Mouse (Mus musculus) forebrain, embryonic 12.5 days (tissue): ENCODE measurements around the gene Gm37240. TPM values are rescaled to one million over a fixed set of nuclear protein-coding genes. Genes with fewer than 3 reads are reported as not detected.

Experiments used
- ATAC-seq: fragments of 200-750 bp; cut with Nextera tagmentation; 2 replicates; pipeline ENCODE4 v1.8.0; 2017; ENCODE audit warnings: moderate TSS enrichment; ENCODE audit not compliant: low FRiP score
- H3K27ac ChIP-seq: fragments of 300-500 bp; sonication (generic); 2 replicates; pipeline ENCODE4 v1.5.1; 2016; ENCODE audit warnings: mild to moderate bottlenecking
- H3K27me3 ChIP-seq: fragments of 300-500 bp; sonication (generic); 2 replicates; pipeline ENCODE4 v1.6.1; 2016; ENCODE audit warnings: mild to moderate bottlenecking
- H3K36me3 ChIP-seq: fragments of 300-500 bp; sonication (generic); replicated peaks from 2 replicates; pipeline ENCODE4 v1.6.1; 2016; ENCODE audit warnings: mild to moderate bottlenecking
- H3K4me1 ChIP-seq: fragments of 300-500 bp; sonication (generic); 2 replicates; pipeline ENCODE4 v1.6.1; 2016
- H3K4me2 ChIP-seq: fragments of 300-500 bp; sonication (generic); 2 replicates; pipeline ENCODE4 v1.6.1; 2016; ENCODE audit warnings: mild to moderate bottlenecking, moderate library complexity
- H3K4me3 ChIP-seq: fragments of 300-500 bp; sonication (generic); replicated peaks from 2 replicates; pipeline ENCODE4 v1.5.1; 2016; ENCODE audit warnings: mild to moderate bottlenecking
- H3K9ac ChIP-seq: fragments of 300-500 bp; sonication (generic); 2 replicates; pipeline ENCODE4 v1.6.1; 2016; ENCODE audit warnings: mild to moderate bottlenecking
- H3K9me3 ChIP-seq: fragments of 300-500 bp; sonication (generic); 2 replicates; pipeline ENCODE4 v1.6.1; 2016
- WGBS: fragments of 180-500 bp; shearing (Covaris S2); methylation state at CpG from one replicate; pipeline ENCODE4 v1.1.7; 2016; 5-methylcytosine and 5-hydroxymethylcytosine counted together
- polyA plus RNA-seq: library from polyadenylated mRNA; unstranded; fragments of >200 nt; fragmentation: Nextera tagmentation; extraction: Ambion mirVana; gene quantifications from 2 replicates; pipeline ENCODE4 v1.2.1, GENCODE M21; 2016

The Gm37240 gene
- polyA plus RNA-seq, 1 experiment from 2014 or later = 0.57 TPM

GRCm38 (mm10) chr3:85725110-85725509, 162.2 kb downstream of the Gm37240 start:
- Histone ChIP-seq H3K9me3 (no peaks in the 10 kb centered on the region), H3K27me3 (no peaks in the 10 kb centered on the region), H3K36me3 (no peaks in the 10 kb centered on the region), H3K4me1 (no peaks in the 10 kb centered on the region), H3K4me2 (no peak overlapping the region), H3K27ac (no peak overlapping the region), H3K4me3 (no peak overlapping the region), H3K9ac (no peak overlapping the region)
- WGBS = 75% methylated on average over 2 of the region's 2 CpGs
- no peak for ATAC-seq

GRCm38 (mm10) chr3:85722581-85722980, 164.7 kb downstream of the Gm37240 start:
- ATAC-seq = no peak
- Histone ChIP-seq H3K9me3 (no peaks in the 10 kb centered on the region), H3K27me3 (no peaks in the 10 kb centered on the region), H3K27ac (no peak overlapping the region), H3K36me3 (no peaks in the 10 kb centered on the region), H3K4me3 (no peak overlapping the region), H3K4me2 (no peak overlapping the region), H3K9ac (no peak overlapping the region), H3K4me1 (no peaks in the 10 kb centered on the region)
- 88% methylated on average over 6 of the region's 6 CpGs for WGBS

- no peak overlapping the region for H3K27ac ChIP-seq
- WGBS = 81% methylated on average over 4 of the region's 4 CpGs
- no peaks in the 10 kb centered on the region for H3K9me3 ChIP-seq
- no peak overlapping the region for H3K4me2 ChIP-seq
- no peaks in the 10 kb centered on the region for H3K4me1 ChIP-seq
- no peak overlapping the region for H3K4me3 ChIP-seq
- ATAC-seq = no peak
- H3K27me3 ChIP-seq = no peaks in the 10 kb centered on the region
- no peaks in the 10 kb centered on the region for H3K36me3 ChIP-seq
- no peak overlapping the region for H3K9ac ChIP-seq
Measured at GRCm38 (mm10) chr3:85715764-85716297, 171.5 kb downstream of the Gm37240 start.

- WGBS = 87% methylated on average over 7 of the region's 7 CpGs
- Histone ChIP-seq H3K4me1 (no peaks in the 10 kb centered on the region), H3K9ac (no peak overlapping the region), H3K27me3 (no peaks in the 10 kb centered on the region), H3K4me3 (no peak overlapping the region), H3K36me3 (no peaks in the 10 kb centered on the region), H3K4me2 (no peak overlapping the region), H3K27ac (no peak overlapping the region), H3K9me3 (no peaks in the 10 kb centered on the region)
- ATAC-seq = no peak
Measured at GRCm38 (mm10) chr3:85713936-85714709, 173.2 kb downstream of the Gm37240 start.

GRCm38 (mm10) chr3:85710695-85711094, 176.6 kb downstream of the Gm37240 start:
- Histone ChIP-seq H3K27ac (no peak overlapping the region), H3K36me3 (no peaks in the 10 kb centered on the region), H3K9ac (no peak overlapping the region), H3K27me3 (no peaks in the 10 kb centered on the region), H3K4me1 (no peaks in the 10 kb centered on the region), H3K4me2 (no peak overlapping the region), H3K9me3 (no peaks in the 10 kb centered on the region), H3K4me3 (no peak overlapping the region)
- WGBS = 51% methylated on average over 8 of the region's 8 CpGs
- ATAC-seq = no peak

GRCm38 (mm10) chr3:85707421-85707820, 179.9 kb downstream of the Gm37240 start:
- no peak overlapping the region for H3K4me3 ChIP-seq
- no peaks in the 10 kb centered on the region for H3K36me3 ChIP-seq
- WGBS = 42% methylated on average over 7 of the region's 7 CpGs
- no peak overlapping the region for H3K27ac ChIP-seq
- H3K4me2 ChIP-seq = no peak overlapping the region
- H3K9me3 ChIP-seq = no peaks in the 10 kb centered on the region
- H3K9ac ChIP-seq = no peak overlapping the region
- no peaks in the 10 kb centered on the region; the same call in 1 of the 2 replicates for H3K4me1 ChIP-seq
- H3K27me3 ChIP-seq = no peaks in the 10 kb centered on the region
- ATAC-seq = no peak; the same call in 1 of the 2 replicates

GRCm38 (mm10) chr3:85703141-85703882, 184.0 kb downstream of the Gm37240 start:
- H3K36me3 ChIP-seq = no peaks in the 10 kb centered on the region
- no peak overlapping the region for H3K27ac ChIP-seq
- H3K9me3 ChIP-seq = no peaks in the 10 kb centered on the region
- H3K4me3 ChIP-seq = no peak overlapping the region
- no peaks in the 10 kb centered on the region; the same call in 1 of the 2 replicates for H3K4me1 ChIP-seq
- no peak for ATAC-seq
- WGBS = 58% methylated on average over 6 of the region's 6 CpGs
- no peaks in the 10 kb centered on the region for H3K27me3 ChIP-seq
- no peak overlapping the region for H3K9ac ChIP-seq
- H3K4me2 ChIP-seq = no peak overlapping the region

GRCm38 (mm10) chr3:85698496-85698895, 188.8 kb downstream of the Gm37240 start:
- Histone ChIP-seq H3K4me2 (no peak overlapping the region), H3K4me3 (no peak overlapping the region), H3K27me3 (no peaks in the 10 kb centered on the region), H3K36me3 (no peaks in the 10 kb centered on the region), H3K9me3 (no peaks in the 10 kb centered on the region), H3K27ac (no peak overlapping the region), H3K4me1 (no peaks in the 10 kb centered on the region; the same call in 1 of the 2 replicates), H3K9ac (no peak overlapping the region)
- WGBS = 80% methylated on average over 4 of the region's 4 CpGs
- no peak for ATAC-seq

- ATAC-seq = no peak
- H3K27me3 ChIP-seq = no peaks in the 10 kb centered on the region
- 77% methylated on average over 3 of the region's 3 CpGs for WGBS
Measured at GRCm38 (mm10) chr3:85695056-85695455, 192.3 kb downstream of the Gm37240 start.

GRCm38 (mm10) chr3:85693013-85693412, 194.3 kb downstream of the Gm37240 start:
- H3K27ac ChIP-seq = no peak overlapping the region
- no peaks in the 10 kb centered on the region for H3K9me3 ChIP-seq
- WGBS = 31% methylated on average over 3 of the region's 3 CpGs
- no peaks in the 10 kb centered on the region for H3K27me3 ChIP-seq
- H3K4me1 ChIP-seq = no peaks in the 10 kb centered on the region; the same call in 1 of the 2 replicates
- H3K4me2 ChIP-seq = no peak overlapping the region
- no peak overlapping the region for H3K9ac ChIP-seq
- no peak for ATAC-seq
- no peaks in the 10 kb centered on the region for H3K36me3 ChIP-seq
- no peak overlapping the region for H3K4me3 ChIP-seq

More at GRCm38 (mm10) chr3:85695056-85695455, 192.3 kb downstream of the Gm37240 start:
- Histone ChIP-seq H3K4me2 (no peak overlapping the region), H3K4me3 (no peak overlapping the region), H3K4me1 (no peaks in the 10 kb centered on the region; the same call in 1 of the 2 replicates), H3K36me3 (no peaks in the 10 kb centered on the region), H3K9me3 (no peaks in the 10 kb centered on the region), H3K9ac (no peak overlapping the region), H3K27ac (no peak overlapping the region)

- 74% methylated on average over 4 of the region's 4 CpGs for WGBS
- Histone ChIP-seq H3K9ac (no peak overlapping the region), H3K4me3 (no peak overlapping the region), H3K4me1 (no peaks in the 10 kb centered on the region; the same call in 1 of the 2 replicates), H3K9me3 (no peaks in the 10 kb centered on the region), H3K27me3 (no peaks in the 10 kb centered on the region), H3K27ac (no peak overlapping the region), H3K36me3 (no peaks in the 10 kb centered on the region), H3K4me2 (no peak overlapping the region)
- ATAC-seq = no peak
Measured at GRCm38 (mm10) chr3:85691134-85691533, 196.2 kb downstream of the Gm37240 start.

- no peak overlapping the region for H3K4me3 ChIP-seq
- no peak overlapping the region for H3K27ac ChIP-seq
- no peaks in the 10 kb centered on the region for H3K9me3 ChIP-seq
- 92% methylated on average over 14 of the region's 14 CpGs for WGBS
- H3K9ac ChIP-seq = no peak overlapping the region
- no peaks in the 10 kb centered on the region for H3K27me3 ChIP-seq
- H3K4me1 ChIP-seq = no peaks in the 10 kb centered on the region; the same call in 1 of the 2 replicates
- H3K36me3 ChIP-seq = no peaks in the 10 kb centered on the region
- no peak for ATAC-seq
- no peak overlapping the region for H3K4me2 ChIP-seq
Measured at GRCm38 (mm10) chr3:85688341-85688740, 199.0 kb downstream of the Gm37240 start.
